Mouse (Mus musculus) c-Kit-positive CD71-positive TER-119-positive erythroid progenitor cells, embryonic 14.5 days (primary cell): ENCODE data around the gene Slc5a5.

Experiments used
- DNase-seq: peaks from one replicate; pipeline ENCODE4 v3.0.0-alpha.2; 2013; ENCODE audit warnings: low spot score

The Slc5a5 gene

DNA sequence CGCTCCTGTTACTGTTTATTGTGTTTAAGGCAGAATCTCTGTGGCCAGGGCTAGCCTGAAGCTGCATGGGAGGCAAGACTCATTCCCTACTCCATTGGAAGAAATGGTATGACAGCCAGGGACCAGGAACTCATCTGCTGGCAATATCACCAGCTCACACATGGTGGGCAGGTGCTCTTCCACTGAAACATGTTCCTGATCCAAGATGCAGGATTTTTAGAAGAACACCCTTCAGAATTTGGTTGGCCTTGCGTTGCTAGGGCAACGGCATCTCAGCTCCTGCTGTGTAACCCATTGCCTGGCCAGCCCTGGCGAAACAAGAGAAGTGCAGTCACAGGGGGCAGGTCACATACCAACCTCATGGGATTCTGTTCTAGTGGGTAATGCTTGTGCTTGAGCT, 13.1 kb downstream of the Slc5a5 start:
- no peak for DNase-seq

DNA sequence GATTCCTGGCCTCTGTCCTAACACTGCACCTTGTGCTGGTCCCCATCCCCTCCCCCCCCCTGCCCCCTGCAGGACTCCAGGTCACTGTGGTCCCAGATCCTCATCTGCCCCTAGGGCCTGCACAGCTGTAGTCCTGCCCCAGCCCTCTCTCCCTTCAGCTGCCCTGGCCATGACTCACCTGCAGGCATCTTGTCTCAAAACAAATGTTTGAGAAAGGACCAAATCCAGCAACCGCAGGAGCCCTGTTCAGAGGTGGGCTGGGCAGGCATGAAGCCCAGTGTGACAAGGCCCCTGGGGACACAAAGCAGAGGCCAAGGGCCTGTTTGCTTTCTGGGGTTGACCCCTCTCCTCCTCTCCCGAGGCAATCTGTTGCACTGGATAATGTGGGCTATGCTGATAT, 14.4 kb downstream of the Slc5a5 start:
- no peak for DNase-seq

GRCm38 (mm10) chr8:70876382-70876781, 16.2 kb downstream of the Slc5a5 start:
- DNase-seq = no peak

- DNase-seq = no peak
Measured at GRCm38 (mm10) chr8:70874441-70874840, 18.1 kb downstream of the Slc5a5 start.

DNA sequence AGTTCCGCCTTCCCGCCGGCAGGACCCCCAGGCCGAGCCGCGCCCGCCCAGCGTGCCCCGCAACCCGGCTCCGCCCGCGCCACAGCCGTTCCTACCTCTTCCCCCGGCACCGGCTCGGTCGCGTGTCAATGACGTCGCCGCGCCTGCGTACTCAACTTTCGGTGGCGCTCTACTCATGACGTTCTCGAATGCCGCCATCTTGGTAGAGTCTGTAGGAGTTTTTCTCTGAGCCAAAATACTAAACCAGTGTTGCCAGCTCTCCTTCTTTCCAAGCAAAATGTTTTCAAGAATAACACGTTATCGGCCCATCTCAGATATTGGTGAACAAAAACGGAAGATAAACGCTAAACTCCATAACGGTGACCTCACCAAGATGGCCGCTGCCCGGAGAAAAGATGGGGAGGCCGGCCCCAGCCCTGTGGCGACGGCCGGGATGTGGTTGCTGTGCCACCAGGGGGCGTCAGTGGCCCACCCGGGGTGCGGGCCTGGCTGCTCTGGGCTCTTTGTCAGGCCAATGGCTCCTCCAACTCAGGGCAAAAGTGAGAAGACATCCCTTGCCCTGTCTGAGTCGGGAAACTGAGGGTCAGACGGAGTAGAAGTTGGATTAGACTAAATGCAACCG, 19.1 kb downstream of the Slc5a5 start, which contains the start of gene Ccdc124:
TSS of gene Ccdc124 (minus strand) at position 572 of the 622 bp plus-strand sequence.
- DNase-seq = peak; percentile 95

- no peak for DNase-seq
Measured at GRCm38 (mm10) chr8:70872643-70873363, 19.8 kb downstream of the Slc5a5 start.

- no peak for DNase-seq
Measured at GRCm38 (mm10) chr8:70871195-70871807, 21.3 kb downstream of the Slc5a5 start.

GRCm38 (mm10) chr8:70869601-70870041, 22.9 kb downstream of the Slc5a5 start:
- DNase-seq = peak; percentile 68

DNA sequence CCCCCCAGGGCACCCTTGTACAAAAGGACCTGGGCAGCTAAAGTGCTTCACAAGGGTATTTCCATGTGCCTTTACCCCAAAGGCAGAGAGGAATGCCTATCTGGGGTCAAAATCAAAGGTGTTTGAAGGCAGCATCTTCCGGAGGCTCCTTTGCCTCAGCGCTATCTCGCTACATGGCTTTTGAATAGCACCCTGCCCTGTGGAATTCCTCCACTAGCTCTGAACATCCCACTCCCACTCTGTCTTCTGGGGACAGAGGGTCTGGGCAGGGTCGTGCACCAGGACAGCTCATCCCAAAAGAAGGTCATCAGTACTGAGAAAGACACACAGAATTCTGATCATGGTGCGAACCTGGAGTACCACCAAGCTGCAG, 23.4 kb downstream of the Slc5a5 start:
- no peak for DNase-seq

GRCm38 (mm10) chr8:70868559-70869198, 23.9 kb downstream of the Slc5a5 start:
- DNase-seq = peak; percentile 74

- no peak for DNase-seq
Measured at GRCm38 (mm10) chr8:70866566-70866965, 26.0 kb downstream of the Slc5a5 start.

- no peak for DNase-seq
Measured at GRCm38 (mm10) chr8:70866001-70866520, 26.5 kb downstream of the Slc5a5 start.

GRCm38 (mm10) chr8:70865350-70866000, 27.1 kb downstream of the Slc5a5 start:
- DNase-seq = peak; percentile 99

DNA sequence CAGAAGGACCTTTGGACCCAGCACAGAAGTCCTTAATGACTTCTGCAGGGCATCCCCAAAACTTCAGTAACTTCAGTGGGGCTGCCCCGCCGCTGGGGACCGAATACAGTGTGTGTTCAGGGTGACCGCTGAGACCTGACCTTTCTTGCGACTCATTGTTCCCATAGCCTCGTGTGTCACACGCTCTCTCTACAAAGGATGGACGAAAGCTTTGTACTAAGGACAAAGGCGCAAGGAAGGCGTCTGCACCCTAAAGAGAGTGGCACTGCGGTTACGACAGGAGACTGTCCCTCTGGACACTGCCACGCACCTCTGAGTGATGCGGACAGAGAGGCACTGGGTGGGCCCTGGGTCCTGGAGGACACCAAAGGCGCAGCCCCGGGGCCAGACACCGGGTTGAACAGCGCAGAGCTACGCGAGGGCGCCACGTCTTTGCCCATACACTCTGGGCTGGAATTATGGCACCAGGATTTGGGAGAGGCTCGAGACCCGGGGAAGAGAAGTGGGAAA, 27.8 kb downstream of the Slc5a5 start:
- DNase-seq = no peak

DNA sequence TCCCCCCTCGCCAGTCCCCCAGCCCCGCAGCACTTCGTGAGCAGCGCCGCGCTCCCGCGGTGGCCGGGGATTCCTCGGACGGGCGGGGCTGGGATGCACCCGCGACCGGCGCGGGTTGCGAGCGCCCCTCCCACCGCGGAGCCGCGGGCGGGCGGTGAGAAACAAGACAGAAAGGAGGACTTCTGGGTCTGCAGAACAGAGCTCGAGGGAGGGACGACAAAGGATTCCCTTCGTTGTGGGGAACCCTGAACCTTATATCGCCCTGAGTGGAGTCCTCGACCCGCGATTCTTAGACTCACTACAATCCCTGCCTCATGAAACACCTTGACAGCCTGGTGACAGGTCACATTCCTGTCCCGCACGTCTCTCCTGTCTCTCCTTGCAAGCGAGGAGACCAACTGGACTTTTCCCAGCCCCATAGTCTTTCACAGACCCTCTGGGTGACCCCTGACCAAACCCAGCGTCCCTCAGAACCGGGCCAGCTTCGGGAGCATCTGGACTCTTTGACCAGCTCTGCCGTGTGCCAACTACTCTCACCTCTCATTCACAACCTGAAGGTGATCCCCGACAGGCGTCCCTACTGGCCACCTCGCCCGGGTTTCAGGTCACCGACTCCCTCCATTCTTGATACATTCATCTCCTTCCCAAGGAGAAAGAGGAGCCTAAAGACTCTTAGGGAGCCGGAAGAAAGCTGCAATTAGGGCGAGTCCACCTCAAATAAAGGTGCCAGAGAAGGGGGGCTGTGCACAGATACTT, 28.4 kb downstream of the Slc5a5 start:
- DNase-seq = no peak

- DNase-seq = no peak
Measured at GRCm38 (mm10) chr8:70862824-70863641, 29.5 kb downstream of the Slc5a5 start, which contains the start of gene Kcnn1. TSS of gene Kcnn1 (minus strand) at chr8:70863258.

DNA sequence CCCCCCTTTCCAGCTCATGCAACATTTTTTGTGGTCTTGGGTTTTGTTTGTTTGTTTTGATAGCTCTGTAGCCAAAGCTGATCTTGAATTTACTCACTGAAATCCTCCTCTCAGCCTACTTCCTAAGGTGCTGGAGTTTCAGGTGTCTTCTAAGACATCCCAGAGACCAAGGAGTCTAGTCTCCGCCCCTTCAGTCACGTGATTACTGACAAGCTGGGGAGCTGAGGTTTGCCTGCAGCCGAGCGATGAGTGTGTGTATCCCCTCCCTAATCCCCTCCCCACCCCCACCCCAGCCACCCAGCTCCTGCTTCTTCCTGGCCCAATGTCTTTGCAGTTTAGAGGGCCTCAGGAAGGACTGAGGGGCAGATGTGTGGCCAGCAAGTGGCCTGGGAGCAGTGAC, 35.0 kb downstream of the Slc5a5 start:
- DNase-seq = no peak

- DNase-seq = no peak
Measured at GRCm38 (mm10) chr8:70856541-70857197, 35.9 kb downstream of the Slc5a5 start.

- no peak for DNase-seq
Measured at GRCm38 (mm10) chr8:70856028-70856427, 36.5 kb downstream of the Slc5a5 start.
